Mouse (Mus musculus) MEL (cell line): ENCODE results near the gene Wipf3. TPM values are rescaled to one million over a fixed set of nuclear protein-coding genes. Genes with fewer than 3 reads are reported as not detected.

Experiments used
- DNase-seq: peaks from one replicate; pipeline ENCODE4 v3.0.0; 2011; ENCODE audit warnings: low read depth, low spot score
- H3K27ac ChIP-seq: 2 replicates; pipeline ENCODE4 v1.5.1; 2012; ENCODE audit warnings: low read depth, mild to moderate bottlenecking, control low read depth, low read length, moderate library complexity; ENCODE audit not compliant: control insufficient read depth
- H3K27me3 ChIP-seq, 2 experiments: fragments of 150-350 bp in 1 of 2; sonication (generic) in 1 of 2; 2 replicates each; pipeline ENCODE4 v1.6.1; 2012; ENCODE audit warnings: low read length in 2 of 2, mild to moderate bottlenecking in 2 of 2, improper control_type of control experiment in 1 of 2, moderate library complexity in 1 of 2; ENCODE audit not compliant: insufficient read depth in 2 of 2, control insufficient read depth in 1 of 2
- H3K36me3 ChIP-seq, 2 experiments: 2 replicates each; pipeline ENCODE4 v1.6.1; 2012 to 2014; ENCODE audit warnings: low read length in 2 of 2, improper control_type of control experiment in 1 of 2, inconsistent platforms in 1 of 2, mild to moderate bottlenecking in 1 of 2; ENCODE audit not compliant: insufficient read depth in 2 of 2, control insufficient read depth in 1 of 2
- H3K4me1 ChIP-seq, 2 experiments: fragments of 150-350 bp in 1 of 2; sonication (generic) in 1 of 2; 2 replicates each; pipeline ENCODE4 v1.6.1; 2012; ENCODE audit warnings: low read length in 2 of 2, improper control_type of control experiment in 1 of 2, mild to moderate bottlenecking in 1 of 2; ENCODE audit not compliant: insufficient read depth in 2 of 2, control insufficient read depth in 1 of 2
- H3K4me3 ChIP-seq, 2 experiments: fragments of 150-350 bp in 1 of 2; sonication (generic) in 1 of 2; 2 replicates each; pipeline ENCODE4 v1.5.1; 2012; ENCODE audit warnings: low read depth in 2 of 2, low read length in 2 of 2, mild to moderate bottlenecking in 2 of 2, moderate library complexity in 2 of 2, control low read depth in 1 of 2, improper control_type of control experiment in 1 of 2; ENCODE audit not compliant: control insufficient read depth in 1 of 2, insufficient read depth in 1 of 2
- H3K79me2 ChIP-seq: 2 replicates; pipeline ENCODE4 v1.6.1; 2012; ENCODE audit warnings: mild to moderate bottlenecking, low read length, moderate library complexity; ENCODE audit not compliant: control insufficient read depth, poor library complexity, insufficient read depth
- H3K9ac ChIP-seq: 2 replicates; pipeline ENCODE4 v1.6.1; 2012; ENCODE audit warnings: low read depth, mild to moderate bottlenecking, control low read depth, low read length, moderate library complexity; ENCODE audit not compliant: control insufficient read depth, poor library complexity, severe bottlenecking
- H3K9me3 ChIP-seq: fragments of 150-350 bp; sonication (generic); replicated peaks from 2 replicates; pipeline ENCODE4 v1.6.1; 2012; ENCODE audit warnings: mild to moderate bottlenecking, low read length, improper control_type of control experiment, moderate library complexity; ENCODE audit not compliant: insufficient read depth
- CHD1 ChIP-seq: IDR thresholded peaks from 2 replicates; pipeline ENCODE4 v1.6.1; 2012; ENCODE audit warnings: low read depth, mild to moderate bottlenecking, inconsistent platforms, low read length, improper control_type of control experiment
- CHD2 ChIP-seq: IDR thresholded peaks from 2 replicates; pipeline ENCODE4 v1.6.1; 2011; ENCODE audit warnings: low read length, improper control_type of control experiment
- EP300 ChIP-seq, 2 experiments: IDR thresholded peaks; 2 replicates each; pipeline ENCODE4 v1.6.1; 2011; ENCODE audit warnings: improper control_type of control experiment in 2 of 2, low read length in 2 of 2, low read depth in 1 of 2, mild to moderate bottlenecking in 1 of 2
- ETS1 ChIP-seq: IDR thresholded peaks from 2 replicates; pipeline ENCODE4 v1.6.1; 2012; ENCODE audit warnings: low read depth, mild to moderate bottlenecking, inconsistent platforms, low read length, improper control_type of control experiment, moderate library complexity
- GABPA ChIP-seq: IDR thresholded peaks from 2 replicates; pipeline ENCODE4 v1.6.1; 2012; ENCODE audit warnings: low read depth, mild to moderate bottlenecking, inconsistent platforms, low read length, improper control_type of control experiment, moderate library complexity
- GATA1 ChIP-seq: IDR thresholded peaks from 2 replicates; pipeline ENCODE4 v1.6.1; 2011; ENCODE audit warnings: low read depth, low read length, improper control_type of control experiment
- HCFC1 ChIP-seq: IDR thresholded peaks from 2 replicates; pipeline ENCODE4 v1.6.1; 2012; ENCODE audit warnings: low read depth, mild to moderate bottlenecking, inconsistent platforms, low read length, improper control_type of control experiment, moderate library complexity
- JUND ChIP-seq: IDR thresholded peaks from 2 replicates; pipeline ENCODE4 v1.6.1; 2011; ENCODE audit warnings: low read depth, mild to moderate bottlenecking, improper control_type of control experiment, low read length
- KAT2A ChIP-seq: conservative IDR thresholded peaks from 2 replicates; pipeline ENCODE4 v1.6.1; 2012; ENCODE audit warnings: low read depth, low read length, improper control_type of control experiment, inconsistent platforms
- MAZ ChIP-seq: IDR thresholded peaks from 2 replicates; pipeline ENCODE4 v1.6.1; 2012; ENCODE audit warnings: low read depth, mild to moderate bottlenecking, inconsistent platforms, low read length, improper control_type of control experiment
- MYB ChIP-seq: IDR thresholded peaks from 2 replicates; pipeline ENCODE4 v1.6.1; 2011; ENCODE audit warnings: mild to moderate bottlenecking, low read depth, low read length, improper control_type of control experiment
- MYC ChIP-seq: IDR thresholded peaks from 2 replicates; pipeline ENCODE4 v1.6.1; 2011; ENCODE audit warnings: low read depth, mild to moderate bottlenecking, low read length, improper control_type of control experiment, moderate library complexity
- POLR2AphosphoS2 ChIP-seq: IDR thresholded peaks from 2 replicates; pipeline ENCODE4 v1.6.1; 2011; ENCODE audit warnings: low read length, improper control_type of control experiment
- POLR2AphosphoS5 ChIP-seq: IDR thresholded peaks from 2 replicates; pipeline ENCODE4 v1.6.1; 2012; ENCODE audit warnings: low read depth, borderline replicate concordance, mild to moderate bottlenecking, inconsistent platforms, low read length, moderate library complexity, mixed read lengths
- RAD21 ChIP-seq: IDR thresholded peaks from 2 replicates; pipeline ENCODE4 v1.6.1; 2011; ENCODE audit warnings: mild to moderate bottlenecking, low read depth, low read length, improper control_type of control experiment
- TCF12 ChIP-seq: IDR thresholded peaks from 2 replicates; pipeline ENCODE4 v1.6.1; 2014; ENCODE audit warnings: low read depth, mild to moderate bottlenecking, inconsistent platforms, low read length, improper control_type of control experiment, moderate library complexity
- UBTF ChIP-seq: IDR thresholded peaks from 2 replicates; pipeline ENCODE4 v1.6.1; 2012; ENCODE audit warnings: low read depth, mild to moderate bottlenecking, inconsistent platforms, low read length, improper control_type of control experiment, moderate library complexity, borderline replicate concordance; ENCODE audit not compliant: insufficient read depth
- ZC3H11A ChIP-seq: IDR thresholded peaks from 2 replicates; pipeline ENCODE4 v1.6.1; 2012; ENCODE audit warnings: low read depth, mild to moderate bottlenecking, inconsistent platforms, low read length, improper control_type of control experiment
- ZMIZ1 ChIP-seq: IDR thresholded peaks from 2 replicates; pipeline ENCODE4 v1.6.1; 2012; ENCODE audit warnings: low read depth, mild to moderate bottlenecking, inconsistent platforms, low read length, improper control_type of control experiment, moderate library complexity
- ZNF384 ChIP-seq: IDR thresholded peaks from 2 replicates; pipeline ENCODE4 v1.6.1; 2012; ENCODE audit warnings: low read depth, mild to moderate bottlenecking, inconsistent platforms, low read length, improper control_type of control experiment
- polyA plus RNA-seq, 2 experiments: library from polyadenylated mRNA; stranded (reverse) in 1 of 2; unstranded in 1 of 2; fragments of >175 nt in 1 of 2; fragments of >200 nt in 1 of 2; gene quantifications; 2 replicates each; pipeline versions ENCODE4 v1.2.1 to v1.2.4; 2012; ENCODE audit warnings: low replicate concordance in 2 of 2, low read depth in 1 of 2; ENCODE audit not compliant: insufficient read length in 2 of 2, insufficient read depth in 1 of 2, missing spikeins in 1 of 2
- total RNA-seq: library from RNA; depleted of rRNA; stranded (reverse); fragments of 300-350 nt; gene quantifications from 2 replicates; pipeline ENCODE4 v1.2.3, GENCODE M21; 2012

Gene Wipf3
- total and polyA plus RNA-seq, 3 experiments, result not detected

- Histone ChIP-seq H3K4me3 (no peak overlapping the region), H3K9ac (no peak overlapping the region), H3K4me1 (no peaks in the 10 kb centered on the region), H3K27ac (no peak overlapping the region), H3K27me3 (no peaks in the 10 kb centered on the region), H3K9me3 (no peaks in the 10 kb centered on the region), H3K79me2 (no peaks in the 10 kb centered on the region), H3K36me3 (no peaks in the 10 kb centered on the region)
- DNase-seq, result no peak
- TF ChIP-seq GATA1 (no peak), ETS1 (no peak), POLR2AphosphoS5 (no peak), MYC (no peak), HCFC1 (no peak), MYB (no peak), CHD2 (no peak), TCF12 (no peak), UBTF (no peak), ZC3H11A (no peak)
Measured at GRCm38 (mm10) chr6:54447353-54447752, 17.9 kb downstream of the Wipf3 start.

- Histone ChIP-seq H3K36me3 (no peaks in the 10 kb centered on the region), H3K9me3 (no peaks in the 10 kb centered on the region), H3K9ac (no peak overlapping the region), H3K27ac (no peak overlapping the region), H3K4me1 (no peaks in the 10 kb centered on the region), H3K79me2 (no peaks in the 10 kb centered on the region), H3K4me3 (no peak overlapping the region), H3K27me3 (no peaks in the 10 kb centered on the region)
- no peak for DNase-seq
- no peak for TF ChIP-seq RAD21
- no peak for TF ChIP-seq KAT2A
- TF ChIP-seq MYB, result no peak
- TF ChIP-seq UBTF, result no peak
- TF ChIP-seq JUND, result no peak
- no peak for TF ChIP-seq GABPA
- TF ChIP-seq ZNF384, result no peak
- TF ChIP-seq MAZ, result no peak
- no peak for TF ChIP-seq CHD1
- TF ChIP-seq POLR2AphosphoS2, result no peak
- TF ChIP-seq ZMIZ1, result no peak
- no peak for TF ChIP-seq EP300 (IDR thresholded peaks at IDR 0.05; ENCODE audit: low read depth in 1 of 2, low read length in 2 of 2)
Measured at GRCm38 (mm10) chr6:54459661-54460060, 30.3 kb downstream of the Wipf3 start.
